Mouse (Mus musculus): ENCODE measurements around the gene Fbxw20.
"Not testable (repeated sequence)": the region's sequence is repeated elsewhere in the genome, so short reads cannot be mapped to it uniquely, and the experiment has no call there.

Gene Fbxw20

GRCm38 (mm10) chr9:109234654-109235053 is at the start of gene Fbxw20:
Gene Fbxw20 (minus strand): TSS chr9:109234754.
- no peak for DNase-seq (ENCODE audit: low spot score in 2 of 2)

DNA sequence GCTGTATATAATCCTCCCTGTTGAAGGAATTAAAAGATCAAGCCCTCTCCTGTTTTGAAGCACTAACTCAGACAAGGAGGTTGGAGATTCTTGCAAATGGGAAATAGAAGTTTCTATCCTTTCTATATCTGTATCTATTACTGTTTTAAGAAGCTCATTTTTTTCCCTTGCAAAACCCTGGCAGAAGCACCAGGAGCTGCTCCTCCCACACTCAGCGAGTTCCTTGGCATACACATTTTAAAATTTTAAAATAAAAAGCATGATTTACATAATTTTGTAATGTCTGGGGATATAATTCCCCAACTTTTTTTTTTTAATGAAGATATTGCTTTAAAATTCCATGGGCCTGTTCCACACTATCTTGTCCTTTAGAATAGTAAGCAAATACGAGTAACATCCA is 28.5 kb upstream of the Fbxw20 start:
- DNase-seq (ENCODE audit: low spot score in 2 of 2), result no peak

- DNase-seq (ENCODE audit: low spot score in 2 of 2), result no peak
Measured at GRCm38 (mm10) chr9:109218449-109218848, 16.1 kb downstream of the Fbxw20 start.

GRCm38 (mm10) chr9:109201347-109201746 is 33.2 kb downstream of the Fbxw20 start:
- DNase-seq (ENCODE audit: low spot score in 2 of 2), result not testable (repeated sequence)

- peak; percentile 5 to 7 for DNase-seq (ENCODE audit: low spot score in 2 of 2)
Measured at GRCm38 (mm10) chr9:109200349-109200748, 34.2 kb downstream of the Fbxw20 start.

- peak; percentile 29 to 39 for DNase-seq (ENCODE audit: low spot score in 2 of 2)
Measured at GRCm38 (mm10) chr9:109199353-109199752, 35.2 kb downstream of the Fbxw20 start.

DNA sequence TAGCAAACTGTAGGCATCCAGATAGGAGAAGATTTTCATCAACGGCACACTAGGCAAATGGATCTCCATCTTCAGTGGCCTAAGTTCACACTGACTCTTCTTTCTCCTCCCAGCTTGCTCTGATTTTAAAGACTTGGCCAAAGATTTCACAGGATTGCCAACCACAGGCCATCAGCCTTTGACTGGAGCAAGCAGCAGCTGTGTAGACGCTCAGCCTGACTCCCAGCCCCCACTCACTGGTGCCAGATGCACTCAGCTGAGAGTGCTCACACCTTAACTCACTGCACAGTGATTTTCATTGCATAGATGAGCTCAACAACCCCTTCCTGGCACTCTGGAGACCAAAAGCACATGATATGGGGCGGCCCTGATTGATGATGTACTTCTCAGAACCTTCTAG is 38.7 kb downstream of the Fbxw20 start, which contains the start of gene Fbxw13:
Fbxw13 (minus strand) TSS at position 101 of the 400 bp plus-strand sequence.
- DNase-seq (ENCODE audit: low spot score in 2 of 2), result not testable (repeated sequence)

- no peak for DNase-seq (ENCODE audit: low spot score in 2 of 2)
Measured at GRCm38 (mm10) chr9:109177208-109177607, 57.3 kb downstream of the Fbxw20 start.

GRCm38 (mm10) chr9:109176301-109176700 is 58.3 kb downstream of the Fbxw20 start:
- DNase-seq (ENCODE audit: low spot score in 2 of 2), result no peak
